Mouse (Mus musculus) kidney, postnatal 36 days (tissue): ENCODE data around the gene Sept10.
"Not testable (repeated sequence)": the region's sequence is repeated elsewhere in the genome, so short reads cannot be mapped to it uniquely, and the experiment has no call there.

ENCODE experiments used
- DNase-seq, 2 experiments: peaks; one replicate each; pipeline ENCODE4 v3.0.0; 2021 to 2022; ENCODE audit warnings: mixed read lengths in 2 of 2

Gene Sept10

DNA sequence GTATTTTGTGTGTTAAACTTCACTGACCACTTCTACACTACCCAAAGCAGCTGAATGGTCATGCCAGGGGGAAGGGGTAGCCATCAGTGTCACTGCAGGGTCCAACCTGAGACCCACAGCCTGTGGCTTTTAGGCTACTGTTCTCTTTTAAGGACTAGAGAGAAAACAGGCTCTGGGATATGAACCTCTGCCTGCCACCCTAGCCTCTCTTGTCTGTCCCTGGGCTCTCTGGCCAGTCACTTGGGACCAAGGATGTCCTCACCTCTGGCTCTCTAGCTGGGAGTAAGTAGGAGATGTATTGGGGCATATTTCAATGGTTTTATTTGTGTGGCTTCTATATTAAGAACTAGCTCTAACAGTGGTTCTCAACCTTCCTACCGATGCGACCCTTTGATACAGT, 101.8 kb downstream of the Sept10 start:
- DNase-seq, result no peak

DNA sequence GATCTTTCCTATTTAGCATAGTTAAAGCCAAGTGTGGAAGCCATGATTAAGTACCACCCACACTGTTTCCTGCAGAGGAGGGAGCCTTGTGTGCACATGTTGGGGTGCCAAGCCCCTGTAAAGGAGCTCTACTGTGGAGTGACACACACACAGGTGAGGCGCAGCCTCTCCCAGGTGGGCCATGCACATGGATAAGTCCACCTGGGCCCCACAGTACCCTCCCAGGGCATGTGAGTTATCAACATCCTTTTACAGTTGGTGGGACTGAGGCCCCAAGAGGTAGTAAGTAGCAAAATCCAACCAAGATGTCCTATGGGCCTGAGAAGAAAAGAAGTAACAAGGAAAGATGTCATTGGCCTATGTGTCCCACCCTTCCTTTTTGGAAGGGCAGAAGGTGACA, 102.6 kb downstream of the Sept10 start:
- DNase-seq, result no peak

DNA sequence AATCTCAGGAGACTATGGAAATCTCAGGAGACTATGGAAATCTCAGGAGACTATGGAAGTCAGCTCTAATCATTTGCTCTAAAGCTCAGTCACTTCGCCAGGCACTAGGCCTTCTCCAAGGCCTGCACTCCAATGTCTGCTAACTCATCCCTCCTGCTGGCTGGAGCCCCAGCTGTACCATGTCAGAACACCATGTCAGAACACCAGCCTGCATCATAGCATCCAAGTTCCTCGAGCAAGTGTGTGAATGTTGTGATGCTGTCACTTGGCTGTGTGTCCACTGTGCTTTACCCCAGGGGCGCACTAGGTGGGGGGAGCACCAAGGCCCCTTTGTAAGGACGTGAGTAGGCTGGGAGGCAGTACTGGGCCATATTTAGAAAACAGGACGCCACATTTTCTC, 104.1 kb downstream of the Sept10 start:
- DNase-seq, result no peak

DNA sequence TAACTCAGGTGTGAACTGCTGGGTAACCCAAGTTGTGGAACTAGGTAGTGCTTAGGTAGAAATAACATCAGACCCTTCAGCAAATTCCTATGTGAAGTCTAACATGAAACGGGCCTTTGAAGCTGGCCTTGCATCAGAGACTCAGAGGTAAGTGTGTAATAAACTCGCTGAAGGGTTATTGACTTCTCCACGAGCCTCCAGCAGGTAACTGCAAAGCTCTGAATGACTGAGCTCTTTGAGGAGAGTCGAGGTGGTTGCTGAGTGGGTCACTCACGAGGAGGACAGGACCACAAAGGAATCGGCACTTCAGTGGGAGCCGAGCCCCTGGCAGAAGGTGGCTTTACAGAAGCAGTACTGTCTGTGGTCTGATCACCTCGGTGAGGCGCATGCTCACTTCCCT, 105.3 kb downstream of the Sept10 start:
- no peak for DNase-seq

DNA sequence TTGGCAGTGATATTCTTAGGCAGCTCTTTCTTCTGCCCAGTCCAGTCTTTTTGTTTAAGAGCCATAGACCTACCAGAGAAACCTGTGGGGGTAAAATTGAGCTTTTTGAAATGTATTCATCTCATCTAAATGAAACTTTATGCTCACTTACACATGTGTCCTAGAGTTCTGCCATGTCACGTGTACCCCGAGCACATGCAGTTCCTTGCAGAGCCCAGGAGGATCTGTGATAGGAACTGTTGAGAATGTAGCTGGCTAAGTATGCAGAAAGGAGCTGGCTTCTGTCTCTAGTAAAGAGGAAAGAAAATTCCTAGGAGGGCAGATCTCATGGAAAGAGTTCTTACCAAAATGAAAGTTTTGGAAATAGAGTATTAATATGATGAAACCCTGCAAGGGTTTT, 106.0 kb downstream of the Sept10 start:
- DNase-seq, result no peak

DNA sequence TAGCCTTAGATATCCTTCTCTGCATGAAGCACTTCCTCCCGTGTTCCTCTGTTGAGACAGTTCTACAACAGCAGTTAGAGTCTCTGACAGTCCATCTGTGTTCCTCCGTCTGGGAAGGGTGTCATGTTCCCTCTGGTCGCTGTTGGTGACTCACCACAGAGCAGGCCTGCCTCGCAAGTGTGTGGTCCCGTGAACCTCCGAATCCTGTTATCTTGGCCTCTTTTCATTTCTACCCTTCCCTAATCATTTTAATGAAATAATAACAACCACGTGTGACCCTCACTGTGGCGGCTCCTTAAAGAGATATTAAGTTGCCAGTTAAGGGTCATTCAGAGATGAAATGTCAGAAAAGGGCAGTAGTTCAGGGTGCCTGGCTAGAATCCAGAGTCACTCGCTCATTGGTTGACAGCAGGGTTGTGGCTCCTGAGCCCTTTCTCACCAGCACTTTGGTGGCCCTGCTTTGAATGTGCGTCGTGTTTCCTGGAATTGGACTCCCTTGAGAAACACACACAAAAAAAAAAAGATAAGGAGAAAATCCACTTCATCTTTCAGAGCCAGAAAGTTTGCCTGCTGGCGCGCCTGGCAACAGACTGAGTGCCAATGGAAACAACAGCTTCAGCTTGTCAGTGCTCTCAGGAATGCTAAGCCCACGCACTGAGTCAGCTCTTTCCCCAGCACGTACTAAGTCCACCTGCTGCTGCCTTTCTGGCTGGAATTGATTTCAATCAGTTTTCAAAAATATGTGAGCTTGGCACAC, 106.9 kb downstream of the Sept10 start:
- peak; percentile 6 to 31 for DNase-seq

DNA sequence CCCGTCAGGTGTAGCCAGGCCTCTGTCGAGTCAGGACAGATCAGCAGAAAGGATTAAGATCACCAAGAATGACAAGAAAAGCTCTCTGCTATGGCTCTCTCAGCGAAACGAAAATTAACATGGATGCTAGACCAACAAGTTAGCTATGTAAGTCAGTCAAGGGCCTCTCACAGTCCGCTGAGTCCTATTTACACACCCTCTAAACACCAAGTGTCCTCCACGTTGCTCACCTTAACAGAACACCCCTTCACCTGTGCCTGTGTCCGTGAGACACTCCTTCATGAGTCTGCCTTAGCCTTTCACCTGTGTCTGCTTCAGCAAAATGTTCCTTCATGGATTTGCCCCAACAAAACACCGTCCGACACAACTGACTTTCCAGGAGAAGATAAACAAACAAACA, 108.3 kb downstream of the Sept10 start:
- no peak for DNase-seq

DNA sequence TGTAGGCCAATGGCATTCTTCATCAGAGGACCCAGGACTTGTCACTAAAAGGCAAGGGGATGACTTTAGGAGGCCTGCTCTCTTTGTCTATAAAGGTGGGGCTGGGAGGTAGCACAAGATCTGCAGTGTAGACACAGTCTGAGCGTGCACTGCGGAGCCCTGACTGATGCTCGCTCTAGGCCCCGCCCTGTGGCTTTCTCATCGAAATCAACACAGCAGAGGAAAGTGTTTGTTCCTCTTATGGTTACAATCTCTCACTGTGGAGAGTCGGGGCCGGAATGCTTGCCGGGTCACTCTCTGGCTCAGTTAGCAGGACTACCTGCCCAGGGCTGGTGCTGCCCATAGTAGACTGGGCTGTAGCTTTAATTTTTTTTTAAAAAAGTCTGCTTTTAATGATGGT, 108.9 kb downstream of the Sept10 start:
- no peak for DNase-seq

DNA sequence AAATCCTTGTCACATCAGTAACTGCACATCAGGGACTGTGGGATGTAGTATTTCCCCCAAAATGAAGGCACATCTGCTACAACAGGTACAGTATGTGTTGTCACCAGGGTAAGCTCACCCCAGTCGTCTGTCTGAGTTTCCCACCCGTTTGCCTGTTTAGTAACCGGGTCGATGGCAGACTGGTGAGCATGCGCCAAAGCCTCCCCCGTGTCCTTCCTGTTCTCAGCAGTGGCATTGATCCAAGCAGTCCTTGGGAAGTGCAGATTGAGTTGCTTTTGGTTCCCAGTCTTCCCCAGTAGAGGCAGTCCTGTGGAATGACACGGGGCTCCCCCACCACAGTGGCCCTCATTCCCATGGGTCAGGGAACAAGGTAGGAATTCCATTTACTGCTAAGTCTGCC, 111.3 kb downstream of the Sept10 start:
- DNase-seq, result no peak

DNA sequence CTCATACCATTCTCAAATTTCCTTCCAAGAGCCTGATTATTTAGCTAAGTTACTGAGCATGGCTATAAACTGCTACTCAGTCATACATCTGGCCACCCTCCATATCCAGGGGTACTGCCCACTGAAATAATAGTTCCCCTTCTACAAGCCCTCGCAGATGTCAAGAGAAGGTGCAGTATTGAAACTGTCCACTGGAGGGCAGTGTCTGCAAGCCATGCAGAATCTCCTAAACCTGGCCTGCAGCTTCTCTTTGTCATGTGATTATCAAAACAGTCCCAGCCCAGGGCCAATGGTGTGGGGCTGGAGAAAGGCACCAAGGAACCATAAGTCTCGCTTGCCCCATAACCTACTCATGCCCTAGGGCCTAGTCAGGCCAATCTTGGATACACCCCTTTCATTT, 112.6 kb downstream of the Sept10 start:
- DNase-seq, result peak; percentile 46 to 84

DNA sequence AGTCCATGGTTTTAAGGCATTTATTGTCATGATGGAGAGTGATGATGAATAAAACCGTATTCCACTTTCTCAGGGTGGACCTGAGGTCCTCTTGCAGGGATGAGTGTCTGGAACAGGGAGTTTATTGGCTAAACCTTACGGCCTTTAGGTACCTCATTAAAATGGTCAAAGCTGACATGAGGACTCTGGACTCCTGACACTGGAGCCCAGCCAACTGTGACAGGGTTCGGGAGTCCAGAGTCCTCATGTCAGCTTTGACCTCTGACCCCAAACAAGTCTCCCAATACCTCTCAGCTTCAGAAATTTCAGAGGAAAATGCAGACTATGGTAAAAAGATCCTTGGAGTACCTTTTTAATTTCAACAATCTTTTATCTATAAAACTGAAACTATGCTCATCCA, 115.0 kb downstream of the Sept10 start:
- peak; percentile 27 to 63 for DNase-seq

DNA sequence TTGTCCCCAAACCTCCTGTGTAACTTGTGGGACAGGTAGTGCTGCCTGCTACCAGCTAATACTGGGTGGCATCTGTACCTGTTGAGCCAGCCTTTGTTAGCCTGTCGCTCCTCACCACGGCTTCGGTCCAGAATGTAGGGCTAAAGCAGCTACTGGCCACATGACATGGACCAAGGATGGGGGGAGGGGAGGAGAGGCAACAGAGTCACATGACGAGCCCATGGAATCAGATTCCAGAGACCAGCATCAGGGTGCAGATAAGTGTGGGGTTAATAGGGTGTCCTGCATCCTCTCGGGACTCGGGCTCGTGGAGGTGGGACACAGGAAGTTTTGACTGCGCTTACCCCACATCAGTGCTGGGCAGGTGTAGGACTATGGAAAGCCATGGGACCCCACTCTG, 115.8 kb downstream of the Sept10 start:
- DNase-seq, result no peak

DNA sequence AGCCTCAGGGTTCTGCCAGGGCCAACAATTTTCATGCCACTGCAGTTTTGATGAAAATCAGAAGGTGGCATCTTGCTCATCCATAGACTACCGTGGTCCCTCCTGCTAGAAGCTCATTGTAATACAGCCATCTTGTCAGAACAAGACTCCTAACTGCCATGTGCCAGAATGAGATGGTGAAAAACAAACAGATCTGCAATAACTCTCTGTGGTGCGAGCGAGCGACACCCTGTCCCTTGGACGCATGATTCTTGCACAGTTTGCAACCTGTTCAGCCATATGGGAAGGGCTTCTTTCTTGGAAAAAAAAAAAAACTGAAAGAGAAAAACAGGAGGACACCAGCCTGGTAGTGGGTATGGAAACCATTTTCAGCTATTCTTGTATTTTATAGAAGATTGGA, 117.0 kb downstream of the Sept10 start:
- no peak for DNase-seq

DNA sequence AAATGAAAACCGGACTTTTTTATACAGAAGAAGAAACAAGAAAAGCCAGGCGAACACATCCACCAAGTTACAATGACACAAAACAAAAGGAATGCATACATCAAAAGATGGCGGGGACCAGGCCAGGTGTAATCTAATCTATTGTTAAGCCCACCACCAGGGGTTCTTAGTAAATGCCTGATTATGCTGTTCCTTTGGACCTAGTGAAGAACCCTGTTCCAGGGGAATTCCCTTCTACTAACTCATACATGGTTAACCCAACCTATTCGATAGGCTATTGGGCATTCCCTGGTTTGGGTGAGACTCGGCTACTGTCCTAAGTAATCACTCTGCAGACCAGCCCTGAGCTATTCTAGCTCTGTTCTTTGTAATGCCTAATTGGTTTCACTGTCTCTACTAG, 118.6 kb downstream of the Sept10 start:
- DNase-seq, result not testable (repeated sequence)

DNA sequence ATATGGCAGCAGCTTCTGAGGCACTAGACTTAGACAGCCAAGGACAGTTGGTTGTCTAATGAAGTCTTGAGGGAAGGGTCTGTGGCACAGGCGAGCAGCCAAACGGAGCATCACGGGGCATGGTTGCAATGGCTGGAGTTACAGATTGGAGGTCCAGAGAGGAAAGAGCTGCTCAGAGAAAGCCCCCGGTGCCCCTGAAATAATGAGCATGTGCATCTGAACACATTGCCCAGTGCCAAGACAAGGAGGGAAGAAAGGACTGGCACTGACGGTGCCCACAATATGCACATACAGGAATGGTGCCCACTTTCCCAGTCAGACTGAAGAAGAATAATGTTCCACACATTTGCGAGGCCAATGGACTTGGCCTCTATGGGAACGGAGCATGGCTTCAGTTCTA, 129.7 kb downstream of the Sept10 start:
- DNase-seq, result no peak
